Mouse (Mus musculus) hematopoietic multipotent progenitor cell, adult 10-12 weeks (in vitro differentiated cells): ENCODE results near the gene Gm4027. TPM values are rescaled to one million over a fixed set of nuclear protein-coding genes. Genes with fewer than 3 reads are reported as not detected.

ENCODE experiments used
- polyA plus RNA-seq: library from polyadenylated mRNA; stranded (reverse); fragments of >175 nt; gene quantifications from 2 replicates; pipeline ENCODE4 v1.2.3, GENCODE M21; 2012; ENCODE audit warnings: low replicate concordance

Gm4027 gene
- not detected in 2 replicates for polyA plus RNA-seq

DNA sequence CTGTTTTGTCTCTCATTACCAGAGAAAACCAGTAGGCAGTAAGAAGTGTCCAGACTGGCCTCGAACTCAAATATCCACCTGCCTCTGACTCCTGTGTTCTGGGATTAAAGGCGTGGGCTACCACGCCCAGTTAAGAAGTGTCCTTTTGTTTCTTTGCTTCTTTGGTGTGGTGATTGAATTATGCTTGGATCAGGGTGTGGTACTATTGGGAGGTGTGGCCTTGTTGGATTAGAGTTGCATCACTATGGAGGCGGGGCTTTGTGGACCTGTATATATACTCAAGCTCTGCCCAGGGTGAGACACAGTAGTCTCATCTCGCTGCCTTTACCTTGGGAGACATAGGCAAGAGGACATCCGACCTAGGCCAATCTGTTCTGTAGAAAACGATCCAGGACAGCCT is at the start of gene Gm4027:
Gene Gm4027 (plus strand): TSS at position 301 of the 400 bp plus-strand sequence.

GRCm38 (mm10) chr12:87602388-87602787 is 16.3 kb upstream of the Gm4027 start, which contains the start of gene Oog1:
TSS of gene Oog1 (plus strand) at chr12:87602688.

GRCm38 (mm10) chr12:87644520-87644919 is 25.9 kb downstream of the Gm4027 start, which contains the start of gene Gm16381:
TSS of gene Gm16381 (minus strand) at chr12:87644620.

Other genes with a start within 250 kb of the Gm4027 start
- gene Sptlc2, start 230.5 kb upstream of the Gm4027 start, polyA plus RNA-seq, result 41.0 and 54.3 TPM in 2 replicates
- 0.04 and 2.9 TPM in 2 replicates for gene Slirp, start 175.0 kb upstream of the Gm4027 start, polyA plus RNA-seq
- 26.5 and 27.7 TPM in 2 replicates for gene Alkbh1, start 174.9 kb upstream of the Gm4027 start, polyA plus RNA-seq
- gene Snw1, start 146.6 kb upstream of the Gm4027 start, polyA plus RNA-seq, result 5.6 and 24.6 TPM in 2 replicates
- gene Gm5788, start 124.1 kb upstream of the Gm4027 start, polyA plus RNA-seq, result not detected in 2 replicates
- not detected in 2 replicates for gene Gm8300, start 104.6 kb upstream of the Gm4027 start, polyA plus RNA-seq
- gene Oog1, start 16.2 kb upstream of the Gm4027 start, polyA plus RNA-seq, result not detected in 2 replicates
- gene Gm16381, start 25.8 kb downstream of the Gm4027 start, polyA plus RNA-seq, result not detected in 2 replicates
- not detected in 2 replicates for gene Gm21319, start 156.9 kb downstream of the Gm4027 start, polyA plus RNA-seq
- not detected in 2 replicates for gene Gm21936, start 176.6 kb downstream of the Gm4027 start, polyA plus RNA-seq
- gene BB287469, start 197.7 kb downstream of the Gm4027 start, polyA plus RNA-seq, result not detected in 2 replicates
- gene Gm2001, start 223.5 kb downstream of the Gm4027 start, polyA plus RNA-seq, result not detected in 2 replicates